Mouse (Mus musculus): ENCODE measurements around the gene Clasrp.

DNA sequence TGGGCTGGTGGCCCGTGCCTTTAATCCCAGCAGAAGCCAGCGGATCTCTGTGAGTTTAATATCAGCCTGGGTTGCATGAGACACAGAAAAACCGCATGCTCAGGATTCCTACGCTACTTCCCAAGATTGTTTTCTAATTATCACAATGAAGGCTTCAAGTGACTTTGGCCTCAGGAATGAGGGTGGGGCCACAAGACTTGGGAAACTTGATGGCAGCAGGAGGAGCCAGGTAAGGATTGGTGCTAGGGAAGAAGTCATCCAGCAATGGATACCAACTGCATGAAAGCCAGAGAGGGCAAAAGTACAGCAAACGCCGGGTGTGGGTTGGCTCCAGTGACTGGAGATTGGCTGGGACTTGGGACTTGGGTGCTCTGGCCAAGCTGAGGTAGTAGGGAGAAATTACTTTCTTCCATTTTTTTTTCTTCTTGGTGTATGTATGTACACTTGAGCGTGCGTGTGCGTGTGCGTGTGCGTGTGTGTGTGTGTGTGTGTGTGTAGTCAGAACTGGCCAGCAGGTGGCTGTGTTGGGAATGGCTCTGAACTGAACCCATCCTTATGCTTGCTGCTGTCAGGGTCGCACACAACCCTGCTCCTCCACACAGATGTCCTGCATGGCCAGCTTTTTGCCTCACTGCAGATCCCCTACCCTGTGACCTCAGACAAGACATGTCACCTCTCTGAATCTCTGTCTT is 5.5 kb upstream of the Clasrp start:
- TF ChIP-seq CTCF (IDR thresholded peaks at IDR 0.05; ENCODE audit: low read depth) (peak; percentile 13; the same call in 1 of the 2 replicates), EP300 (IDR thresholded peaks at IDR 0.05; ENCODE audit: low read depth) (no peak)

All from liver, postnatal 0 days (tissue).